Mouse (Mus musculus) thymus, postnatal 14 days (tissue): Measurements from ENCODE around the gene Pga5.

ENCODE experiments used
- DNase-seq: peaks from one replicate; pipeline ENCODE4 v3.0.0; 2021

Pga5 gene

DNA sequence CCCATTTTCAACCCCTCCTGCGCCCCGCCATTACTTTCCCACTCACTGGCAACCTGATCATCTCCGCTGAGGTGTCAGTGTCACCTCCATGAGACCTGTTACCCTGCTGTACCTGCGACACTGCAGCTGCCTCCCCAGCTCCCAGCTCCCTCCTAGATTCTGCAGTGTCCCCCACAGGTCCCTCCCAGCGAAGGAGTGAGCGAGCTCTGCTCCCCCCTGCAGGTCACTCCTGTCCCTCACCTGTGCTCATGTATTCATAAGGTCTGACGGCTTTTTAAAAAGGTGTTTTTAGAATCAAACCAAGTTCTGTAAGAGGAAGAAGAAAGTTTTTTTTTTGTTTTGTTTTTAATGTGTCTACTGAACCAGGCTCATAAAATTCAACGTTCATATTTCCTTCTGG lies 24.3 kb upstream of the Pga5 start:
- no peak for DNase-seq

DNA sequence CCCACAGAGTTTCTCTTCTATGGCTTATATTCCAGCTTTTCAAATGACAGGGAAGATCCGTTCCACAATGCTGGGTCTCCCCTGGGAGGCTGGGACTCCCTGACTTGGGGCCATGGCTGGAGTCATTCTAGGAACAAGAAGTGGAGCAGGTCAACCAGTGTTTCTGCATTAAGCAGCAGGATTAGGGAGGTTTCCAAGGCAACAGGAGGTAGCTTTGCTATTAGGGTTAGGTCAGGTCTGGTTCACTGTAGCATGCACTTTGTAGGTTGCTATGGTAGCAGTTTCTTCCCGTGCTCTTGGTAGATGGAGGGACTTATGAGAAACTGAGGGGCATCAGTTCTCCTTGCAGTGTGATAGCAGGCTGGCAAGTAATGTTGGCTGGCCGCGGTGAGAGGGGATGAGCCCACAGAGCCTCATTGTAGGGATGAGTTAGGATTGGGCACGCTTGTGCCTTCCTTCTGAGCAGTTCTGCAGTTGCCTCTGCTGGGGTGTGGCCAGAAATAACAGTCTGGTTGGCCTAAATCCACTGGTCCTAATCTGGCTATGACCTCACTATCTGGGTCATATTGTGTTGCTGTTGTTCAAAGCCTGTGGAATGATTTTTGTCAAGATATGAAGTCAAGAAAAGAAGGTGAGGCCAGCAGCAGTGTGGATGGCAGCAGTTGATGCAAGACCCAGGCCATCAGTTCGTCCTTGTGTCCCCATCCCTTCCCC lies 23.3 kb upstream of the Pga5 start:
- no peak for DNase-seq

- DNase-seq = no peak
Observed at GRCm38 (mm10) chr19:10699851-10700250, 22.0 kb upstream of the Pga5 start.

DNA sequence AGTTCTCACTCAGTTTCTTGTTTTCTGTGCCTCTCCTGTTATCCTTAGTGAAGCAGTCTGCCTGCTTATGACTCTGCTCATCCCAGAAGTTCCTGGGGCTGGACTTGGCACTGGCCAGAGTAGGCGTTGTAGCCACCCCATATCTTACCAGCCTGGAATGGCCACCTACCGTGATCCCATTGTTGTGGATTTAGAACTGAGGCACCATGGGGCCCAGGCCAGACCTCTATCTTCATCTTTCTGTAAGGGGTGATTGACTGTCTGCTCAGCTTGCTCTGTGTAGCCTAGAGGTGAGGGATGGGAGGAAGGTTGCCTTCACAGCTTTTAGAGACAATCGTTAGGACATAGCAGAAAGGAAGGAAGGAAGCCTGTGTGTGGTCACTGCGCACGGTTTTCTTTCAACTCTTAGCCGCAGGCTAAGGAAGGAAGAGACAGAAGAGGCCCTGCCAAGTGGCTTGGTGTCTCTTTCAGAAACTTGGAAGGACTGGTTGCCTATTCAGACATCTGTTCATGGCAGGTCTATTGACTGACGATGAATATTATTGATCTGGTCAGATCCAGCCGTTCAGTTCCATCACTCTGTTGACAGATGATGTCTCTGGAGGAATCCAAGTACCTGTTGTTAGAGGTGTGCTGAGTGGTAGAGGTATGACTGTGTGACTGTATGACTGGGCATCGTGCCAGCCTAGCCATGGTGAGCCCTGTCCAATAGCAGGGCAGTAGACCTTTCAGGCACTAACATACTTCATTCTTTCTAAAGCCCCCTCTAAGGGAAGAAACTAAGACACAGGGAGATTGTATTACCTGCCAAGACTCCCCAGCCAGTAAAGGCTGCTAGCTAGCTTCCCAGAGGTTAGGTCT lies 20.5 kb upstream of the Pga5 start:
- no peak for DNase-seq

DNA sequence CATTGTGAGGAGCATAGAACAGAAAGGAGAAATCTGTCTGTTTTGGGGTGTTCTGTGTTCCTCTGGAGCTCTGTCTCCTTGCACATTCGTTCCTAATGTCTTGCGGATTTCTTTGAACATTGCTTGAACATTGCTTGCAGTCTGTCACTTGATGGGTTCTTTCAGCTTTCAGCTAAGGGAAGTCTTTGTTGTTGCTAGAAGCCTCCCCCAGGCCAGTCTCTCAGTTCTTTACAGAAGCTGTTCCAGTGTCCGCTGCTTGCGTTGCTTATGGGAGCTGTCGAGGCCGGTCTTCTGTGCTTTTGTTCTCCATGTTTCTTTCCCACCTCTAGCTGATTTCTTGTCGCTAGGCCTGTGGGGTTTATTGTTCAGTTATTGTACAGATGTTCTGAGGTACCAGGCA lies 17.9 kb upstream of the Pga5 start:
- no peak for DNase-seq

DNA sequence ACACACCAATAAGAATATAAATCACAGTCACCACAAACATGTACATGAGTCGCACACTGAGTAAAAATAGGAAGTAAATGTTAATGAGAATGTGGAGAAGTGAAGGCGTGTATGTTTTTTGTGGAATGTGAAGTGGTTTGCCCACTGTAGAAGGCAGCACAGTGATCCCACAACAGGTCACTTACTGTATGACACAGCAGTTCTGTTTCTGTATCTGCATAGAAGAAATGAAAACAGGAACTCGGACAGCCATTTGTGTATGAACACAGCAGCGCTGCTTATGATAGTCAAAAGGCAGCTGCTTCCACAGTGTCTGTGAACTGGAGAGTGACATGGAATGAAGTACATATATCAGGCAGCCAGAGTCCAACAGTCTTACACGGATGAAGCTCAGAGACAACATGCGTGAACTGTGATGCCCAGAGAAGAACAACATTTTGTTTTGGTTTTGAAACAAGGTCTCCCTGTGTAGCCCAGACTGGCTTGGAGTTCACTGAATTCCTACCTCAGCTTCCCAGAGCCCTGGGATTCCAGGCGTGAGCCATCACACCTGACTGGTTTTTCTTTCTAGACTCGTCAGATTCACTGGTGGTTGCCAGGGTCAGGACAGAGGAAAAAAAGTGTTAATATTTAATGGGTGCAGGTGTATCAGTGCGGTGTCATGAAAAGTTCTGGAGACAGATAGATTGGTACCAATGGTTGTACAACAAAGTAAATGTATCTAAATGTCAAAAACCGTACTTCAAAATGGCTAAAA lies 16.2 kb upstream of the Pga5 start:
- DNase-seq = no peak

DNA sequence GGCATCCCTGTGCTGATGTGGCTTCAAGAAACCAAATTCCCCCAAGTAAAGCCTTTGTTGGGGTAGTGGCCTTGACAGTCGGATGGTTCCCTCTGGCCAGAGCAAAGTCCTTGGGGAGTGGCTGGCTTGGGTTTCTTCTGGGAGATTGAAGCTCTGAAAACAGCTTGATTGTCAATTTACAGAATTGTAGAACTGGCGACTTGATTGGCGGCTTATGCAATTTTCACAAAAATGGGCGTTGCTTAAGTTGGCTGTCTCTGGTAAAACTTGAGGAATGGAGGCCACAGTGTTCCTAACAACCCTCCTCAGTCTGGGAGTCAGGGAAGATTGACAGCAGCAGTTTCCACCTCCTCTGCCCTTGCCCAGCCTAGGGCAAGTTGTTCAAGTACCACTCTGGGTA lies 14.5 kb upstream of the Pga5 start:
- DNase-seq = no peak

GRCm38 (mm10) chr19:10691660-10692059 lies 13.8 kb upstream of the Pga5 start:
- no peak for DNase-seq

DNA sequence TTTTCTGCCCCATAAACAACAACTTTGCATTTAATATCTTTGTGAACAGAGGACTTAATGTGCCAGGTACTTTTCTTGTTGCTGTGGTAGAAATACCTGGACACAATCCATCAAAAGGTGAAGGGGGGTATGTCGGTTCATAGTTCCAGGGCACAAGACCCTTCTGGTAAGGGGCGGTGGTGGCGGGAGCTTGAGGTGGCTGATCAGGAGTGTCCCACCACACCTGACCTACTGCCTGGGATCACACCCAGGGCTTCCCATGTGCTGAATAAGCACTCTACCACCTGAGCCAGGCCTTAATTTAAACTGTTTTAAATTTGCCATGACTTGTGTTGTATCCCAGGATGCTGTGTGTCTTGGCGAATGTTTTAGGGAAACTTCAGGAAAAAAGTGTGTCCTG lies 13.2 kb upstream of the Pga5 start:
- no peak for DNase-seq

DNA sequence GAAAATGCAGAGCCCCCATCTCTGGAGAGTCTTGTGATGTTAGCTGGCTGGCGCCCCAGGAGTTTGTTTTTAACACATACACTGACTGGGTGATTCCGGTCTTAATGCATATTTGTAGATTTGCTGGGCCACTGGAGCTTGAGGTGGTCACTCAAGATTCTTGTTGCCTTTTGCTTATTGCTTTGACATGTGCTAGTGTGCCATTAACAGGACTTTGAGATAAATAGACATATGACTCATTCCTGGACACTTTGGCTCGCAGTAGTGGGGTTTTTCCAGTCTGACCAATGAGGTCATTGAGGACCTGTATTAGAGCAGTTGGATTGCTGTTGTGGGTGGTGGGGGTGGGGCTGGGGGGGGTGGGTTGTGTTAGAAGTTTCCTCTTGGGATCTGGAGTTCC lies 12.5 kb upstream of the Pga5 start:
- DNase-seq = no peak

GRCm38 (mm10) chr19:10689470-10690166 lies 11.7 kb upstream of the Pga5 start:
- no peak for DNase-seq

DNA sequence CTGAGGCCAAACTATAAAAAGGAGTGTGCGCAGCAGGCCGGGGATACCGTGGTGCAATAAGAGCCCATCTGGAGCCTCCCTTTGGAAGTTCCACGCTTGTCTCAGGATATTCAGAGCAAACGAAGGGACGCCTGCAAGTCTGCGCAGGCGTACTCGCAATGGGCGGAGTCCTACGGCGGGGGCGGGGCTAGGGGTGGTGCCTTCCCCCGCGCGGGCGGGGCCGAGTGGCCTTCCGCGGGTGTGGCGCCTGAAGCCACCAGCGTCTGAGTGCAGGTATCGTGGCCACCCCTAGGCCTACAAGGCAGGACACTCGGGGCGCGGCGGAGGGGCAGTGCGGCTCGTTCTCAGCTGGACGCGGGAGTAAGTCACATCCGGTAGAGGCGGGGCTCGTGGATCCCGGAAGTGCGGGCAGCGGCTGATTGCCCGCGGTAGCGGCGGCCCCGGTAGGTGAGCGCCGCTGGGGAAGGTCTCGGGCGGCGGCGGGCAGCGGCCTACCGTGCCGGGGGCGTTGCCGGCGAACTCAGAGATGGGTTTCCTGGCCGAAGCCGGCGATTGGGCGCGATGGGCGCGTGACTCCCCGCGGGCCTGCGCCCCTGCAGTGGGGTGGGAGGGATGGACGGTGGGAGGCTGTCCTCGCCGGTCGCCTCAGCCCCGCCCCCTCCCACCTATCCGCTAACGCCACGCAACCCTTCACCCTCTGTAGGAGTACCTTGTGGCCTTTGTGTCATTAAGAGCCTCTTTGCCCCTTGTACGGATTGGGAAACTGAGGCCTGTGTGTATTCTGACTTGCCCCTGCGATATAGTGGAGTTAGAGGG lies 10.9 kb upstream of the Pga5 start, which contains the start of gene Vps37c:
Vps37c (plus strand) TSS at position 199 of the 816 bp plus-strand sequence.
- DNase-seq = peak; percentile 94

DNA sequence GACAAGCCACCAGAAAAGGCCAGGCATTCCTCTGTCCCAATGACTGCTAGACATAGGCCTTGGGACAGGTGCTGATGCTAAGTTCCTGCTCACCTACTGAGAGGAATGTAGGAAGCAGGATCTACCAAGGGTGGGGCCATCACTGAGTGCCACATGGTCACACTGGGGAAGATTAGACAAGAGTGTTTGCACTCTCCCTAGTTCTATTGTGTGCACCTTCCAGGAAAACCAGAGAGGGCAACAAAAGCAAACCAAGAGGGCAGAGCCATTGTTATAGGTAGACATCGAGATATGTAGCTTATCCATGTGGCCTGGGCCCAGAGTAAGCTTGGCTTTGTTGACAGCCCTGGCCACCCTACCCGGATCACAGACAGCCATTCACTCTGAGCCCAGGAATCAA lies 7.9 kb upstream of the Pga5 start:
- DNase-seq = no peak

- no peak for DNase-seq
Observed at GRCm38 (mm10) chr19:10685081-10685480, 7.2 kb upstream of the Pga5 start.

DNA sequence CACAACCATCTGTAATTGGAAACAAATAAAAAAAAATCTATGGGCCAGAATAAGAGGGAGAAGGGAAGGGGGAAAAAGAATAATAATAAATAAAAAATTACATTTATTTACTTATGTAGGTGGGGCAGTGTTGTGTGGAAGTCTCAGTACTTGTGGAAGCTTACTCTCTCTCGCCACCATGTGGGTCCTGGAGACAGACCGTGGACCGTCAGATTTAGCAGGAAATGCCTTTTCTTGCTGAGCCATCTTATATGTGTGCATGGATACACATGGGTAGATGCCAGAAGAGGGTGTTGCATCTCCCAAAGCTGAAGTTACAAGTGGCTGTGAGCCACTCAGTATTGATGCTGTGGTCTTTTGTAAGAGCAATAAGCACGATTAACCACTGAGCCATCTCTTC lies 3.7 kb upstream of the Pga5 start:
- no peak for DNase-seq

GRCm38 (mm10) chr19:10678772-10679067 lies 849 bp upstream of the Pga5 start:
- DNase-seq = no peak

DNA sequence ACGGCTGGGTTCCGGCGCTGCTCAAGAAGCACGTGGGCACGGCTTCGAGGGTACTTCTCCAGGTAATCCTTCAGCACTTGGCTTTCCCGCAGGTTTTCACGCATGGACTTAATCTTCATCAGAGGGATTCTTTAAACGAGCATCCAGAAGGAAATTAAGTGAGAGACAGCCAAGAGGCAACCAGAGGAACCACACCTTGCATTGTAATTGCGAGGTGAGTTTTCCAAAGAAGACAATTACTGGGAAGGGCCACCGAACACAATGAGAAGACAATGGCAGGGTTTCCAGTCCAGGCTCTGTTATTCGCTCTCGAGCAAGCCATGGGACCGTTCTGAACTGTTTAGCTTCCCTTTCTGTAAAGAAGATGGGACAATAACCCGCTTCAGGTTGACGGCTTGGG lies 1.2 kb downstream of the Pga5 start:
- DNase-seq = no peak

- DNase-seq = no peak
Observed at GRCm38 (mm10) chr19:10673275-10673674, 4.6 kb downstream of the Pga5 start.

GRCm38 (mm10) chr19:10671854-10672417 lies 5.9 kb downstream of the Pga5 start:
- DNase-seq = no peak

GRCm38 (mm10) chr19:10671319-10671718 lies 6.6 kb downstream of the Pga5 start:
- no peak for DNase-seq

GRCm38 (mm10) chr19:10665499-10665898 lies 12.4 kb downstream of the Pga5 start:
- peak; percentile 72 for DNase-seq

DNA sequence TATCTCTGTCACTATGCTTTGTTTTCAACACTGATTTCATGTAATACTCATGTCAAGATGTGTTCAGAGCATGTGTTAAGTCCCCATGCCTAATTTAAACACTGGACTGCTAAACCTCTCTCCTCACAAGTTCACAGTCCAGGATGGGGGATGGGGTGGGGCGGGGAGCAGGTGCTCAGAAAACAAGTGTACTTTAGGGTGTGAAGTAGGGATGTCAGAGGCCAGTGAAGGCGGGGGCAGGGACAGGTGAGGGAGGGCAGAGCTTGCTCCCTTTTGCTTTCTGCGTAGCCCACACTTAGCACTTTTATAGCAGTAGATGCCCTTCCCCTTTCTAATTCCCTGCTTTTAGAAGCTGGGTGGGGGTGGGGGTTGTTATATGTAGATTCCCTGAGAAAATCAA lies 12.8 kb downstream of the Pga5 start:
- DNase-seq = no peak
